Comparison of ENCODE assay signal across 24 mouse cellular contexts in genomic region chr15:94895681-94896080, GRCm38 (mm10).
DNase-seq lines count a peak whose midpoint lies in the region; ATAC-seq and TF ChIP-seq lines count a peak whose summit lies in the region.
"Had no signal": no experiment of that assay in that cellular context is flagged by ENCODE, and none has a peak within 500 bp of the region (broad histone marks: within the 10 kb centered on the region; RNA-seq: fewer than 3 reads in every experiment).

No protein-coding gene starts in this region.

- H3K9me3 ChIP-seq in hindbrain, postnatal 0 days (ENCODE audit: low read length), result no peaks in the 10 kb centered on the region
- H3K9me3 ChIP-seq in hindbrain, embryonic 11.5 days (ENCODE audit: control insufficient read depth, low read length), result no peaks in the 10 kb centered on the region
- H3K9me3 ChIP-seq in lung, postnatal 0 days (ENCODE audit: low read length), result no peaks in the 10 kb centered on the region
- H3K9me3 ChIP-seq in limb, embryonic 10.5 days (replicated peaks), result no peaks in the 10 kb centered on the region
- H3K9me3 ChIP-seq: forebrain, embryonic 13.5 days; heart, embryonic 15.5 days; hindbrain, embryonic 12.5 days; limb, embryonic 12.5 days; liver, embryonic 15.5 days; neural tube, embryonic 13.5 days; stomach, embryonic 15.5 days had no signal

- peak; percentile 40 for DNase-seq in hindbrain, postnatal 0 days (ENCODE audit: low spot score)
- no peak for DNase-seq in hindbrain, embryonic 11.5 days (ENCODE audit: low spot score)
- peak; percentile 95 for DNase-seq in brain, adult 2 months (ENCODE audit: low read depth, low spot score)
- DNase-seq in cerebellum, adult 18-20 months, result peak; percentile 81 to 87
- peak; percentile 79 to 83 for DNase-seq in cerebellum, postnatal 10 days
- DNase-seq in lung, postnatal 0 days (ENCODE audit: low spot score), result no peak
- no peak for DNase-seq in limb, embryonic 10.5 days (ENCODE audit: low spot score)
- no peak for DNase-seq in ovary, adult 18-20 months (ENCODE audit: low spot score)
- DNase-seq: adrenal gland, postnatal 25 days; gastrocnemius, postnatal 10 days; kidney, adult 9 months; kidney, postnatal 10 days; layer of hippocampus, postnatal 36 days; lung, embryonic 14.5 days; thymus, postnatal 25 days had no signal

- H3K9ac ChIP-seq in hindbrain, postnatal 0 days (replicated peaks; ENCODE audit: low read length), result no peak overlapping the region
- no peak overlapping the region for H3K9ac ChIP-seq in hindbrain, embryonic 11.5 days (ENCODE audit: low read depth, low read length)
- no peak overlapping the region for H3K9ac ChIP-seq in lung, postnatal 0 days (replicated peaks; ENCODE audit: low read depth)
- H3K9ac ChIP-seq: forebrain, embryonic 13.5 days; heart, embryonic 15.5 days; hindbrain, embryonic 12.5 days; limb, embryonic 12.5 days; liver, embryonic 15.5 days; lung, embryonic 14.5 days; neural tube, embryonic 13.5 days; stomach, embryonic 15.5 days had no signal

- H3K4me3 ChIP-seq in hindbrain, postnatal 0 days (ENCODE audit: low read length), result no peak overlapping the region
- H3K4me3 ChIP-seq in hindbrain, embryonic 11.5 days (ENCODE audit: low read depth, low read length), result no peak overlapping the region
- no peak overlapping the region for H3K4me3 ChIP-seq in lung, postnatal 0 days (ENCODE audit: low read depth, low read length)
- no peak overlapping the region for H3K4me3 ChIP-seq in limb, embryonic 10.5 days
- H3K4me3 ChIP-seq: forebrain, embryonic 13.5 days; heart, embryonic 15.5 days; hindbrain, embryonic 12.5 days; limb, embryonic 12.5 days; liver, embryonic 15.5 days; neural tube, embryonic 13.5 days; stomach, embryonic 15.5 days had no signal

- no peaks in the 10 kb centered on the region for H3K27me3 ChIP-seq in hindbrain, postnatal 0 days (ENCODE audit: insufficient read depth, low read length)
- H3K27me3 ChIP-seq in hindbrain, embryonic 11.5 days (ENCODE audit: control insufficient read depth, insufficient read depth, low read length), result no peaks in the 10 kb centered on the region
- H3K27me3 ChIP-seq in lung, postnatal 0 days (replicated peaks; ENCODE audit: insufficient read depth, low read length), result no peaks in the 10 kb centered on the region
- H3K27me3 ChIP-seq in limb, embryonic 10.5 days (ENCODE audit: low read depth, poor library complexity, severe bottlenecking), result no peaks in the 10 kb centered on the region
- H3K27me3 ChIP-seq: forebrain, embryonic 13.5 days; heart, embryonic 15.5 days; hindbrain, embryonic 12.5 days; liver, embryonic 15.5 days; neural tube, embryonic 13.5 days; stomach, embryonic 15.5 days had no signal

- no peak overlapping the region for H3K4me2 ChIP-seq in hindbrain, postnatal 0 days (ENCODE audit: low read depth, low read length)
- H3K4me2 ChIP-seq in hindbrain, embryonic 11.5 days (replicated peaks; ENCODE audit: low read depth, low read length), result no peak overlapping the region
- no peak overlapping the region for H3K4me2 ChIP-seq in lung, postnatal 0 days (replicated peaks; ENCODE audit: low read depth, low read length)
- H3K4me2 ChIP-seq: forebrain, embryonic 13.5 days; heart, embryonic 15.5 days; hindbrain, embryonic 12.5 days; limb, embryonic 12.5 days; liver, embryonic 15.5 days; lung, embryonic 14.5 days; midbrain, embryonic 11.5 days; neural tube, embryonic 13.5 days; stomach, embryonic 15.5 days had no signal

- ATAC-seq in hindbrain, postnatal 0 days, result no peak
- no peak for ATAC-seq in hindbrain, embryonic 11.5 days (ENCODE audit: low FRiP score)
- no peak for ATAC-seq in lung, postnatal 0 days
- ATAC-seq: forebrain, embryonic 13.5 days; intestine, postnatal 0 days had no signal

- no peak for TF ChIP-seq EP300 in lung, postnatal 0 days (IDR thresholded peaks at IDR 0.05)

- no peak overlapping the region for H3K27ac ChIP-seq in hindbrain, postnatal 0 days
- no peak overlapping the region for H3K27ac ChIP-seq in hindbrain, embryonic 11.5 days (ENCODE audit: low read depth, low read length)
- H3K27ac ChIP-seq in lung, postnatal 0 days (ENCODE audit: low read length), result no peak overlapping the region
- H3K27ac ChIP-seq in limb, embryonic 10.5 days, result no peak overlapping the region
- H3K27ac ChIP-seq: forebrain, embryonic 13.5 days; heart, embryonic 15.5 days; hindbrain, embryonic 12.5 days; limb, embryonic 12.5 days; liver, embryonic 15.5 days; neural tube, embryonic 13.5 days; stomach, embryonic 15.5 days had no signal

- TF ChIP-seq CTCF in hindbrain, postnatal 0 days (IDR thresholded peaks at IDR 0.05; ENCODE audit: low read depth), result no peak
- TF ChIP-seq CTCF in lung, postnatal 0 days (IDR thresholded peaks at IDR 0.05), result no peak

- WGBS in hindbrain, postnatal 0 days, result 78% methylated on average over 11 of the region's 11 CpGs
- WGBS in hindbrain, embryonic 11.5 days, result 93% methylated on average over 11 of the region's 11 CpGs
- 88% methylated on average over 11 of the region's 11 CpGs for WGBS in lung, postnatal 0 days
- whole genome bisulfite sequencing in limb, embryonic 10.5 days, result 96% methylated on average over 11 of the region's 11 CpGs

- no peaks in the 10 kb centered on the region for H3K4me1 ChIP-seq in hindbrain, postnatal 0 days (ENCODE audit: insufficient read depth, low read length)
- no peaks in the 10 kb centered on the region for H3K4me1 ChIP-seq in hindbrain, embryonic 11.5 days (replicated peaks; ENCODE audit: control insufficient read depth, insufficient read depth, low read length)
- H3K4me1 ChIP-seq in lung, postnatal 0 days (ENCODE audit: insufficient read depth, low read depth, low read length), result no peaks in the 10 kb centered on the region
- H3K4me1 ChIP-seq in limb, embryonic 10.5 days, result no peaks in the 10 kb centered on the region
- H3K4me1 ChIP-seq: heart, embryonic 15.5 days; hindbrain, embryonic 12.5 days; limb, embryonic 12.5 days; liver, embryonic 15.5 days; neural tube, embryonic 13.5 days; stomach, embryonic 15.5 days had no signal

- no peaks in the 10 kb centered on the region for H3K36me3 ChIP-seq in hindbrain, postnatal 0 days (ENCODE audit: insufficient read depth, low read length)
- H3K36me3 ChIP-seq in hindbrain, embryonic 11.5 days (ENCODE audit: control insufficient read depth, insufficient read depth, low read length), result no peaks in the 10 kb centered on the region
- H3K36me3 ChIP-seq in lung, postnatal 0 days (ENCODE audit: insufficient read depth, low read length), result no peaks in the 10 kb centered on the region
- no peaks in the 10 kb centered on the region for H3K36me3 ChIP-seq in limb, embryonic 10.5 days
- H3K36me3 ChIP-seq: heart, embryonic 15.5 days; hindbrain, embryonic 12.5 days; limb, embryonic 12.5 days; liver, embryonic 15.5 days; neural tube, embryonic 13.5 days; stomach, embryonic 15.5 days had no signal

Comparison
In these comparisons a context has a peak if more than half of its experiments do, and no peak if none do; other contexts are left out.
1. DNase-seq: peak in hindbrain, postnatal 0 days (single experiment), brain, adult 2 months (single experiment), cerebellum, adult 18-20 months (2 of 2) and cerebellum, postnatal 10 days (2 of 2); none in hindbrain, embryonic 11.5 days (single experiment), lung, postnatal 0 days (single experiment), limb, embryonic 10.5 days (single experiment) and ovary, adult 18-20 months (single experiment).